Mouse (Mus musculus): ENCODE results near the gene Cox15. TPM values are rescaled to one million over a fixed set of nuclear protein-coding genes. Genes with fewer than 3 reads are reported as not detected.

Gene Cox15
- polyA plus RNA-seq, 1 experiment from 2014 or later = 5.3 TPM

DNA sequence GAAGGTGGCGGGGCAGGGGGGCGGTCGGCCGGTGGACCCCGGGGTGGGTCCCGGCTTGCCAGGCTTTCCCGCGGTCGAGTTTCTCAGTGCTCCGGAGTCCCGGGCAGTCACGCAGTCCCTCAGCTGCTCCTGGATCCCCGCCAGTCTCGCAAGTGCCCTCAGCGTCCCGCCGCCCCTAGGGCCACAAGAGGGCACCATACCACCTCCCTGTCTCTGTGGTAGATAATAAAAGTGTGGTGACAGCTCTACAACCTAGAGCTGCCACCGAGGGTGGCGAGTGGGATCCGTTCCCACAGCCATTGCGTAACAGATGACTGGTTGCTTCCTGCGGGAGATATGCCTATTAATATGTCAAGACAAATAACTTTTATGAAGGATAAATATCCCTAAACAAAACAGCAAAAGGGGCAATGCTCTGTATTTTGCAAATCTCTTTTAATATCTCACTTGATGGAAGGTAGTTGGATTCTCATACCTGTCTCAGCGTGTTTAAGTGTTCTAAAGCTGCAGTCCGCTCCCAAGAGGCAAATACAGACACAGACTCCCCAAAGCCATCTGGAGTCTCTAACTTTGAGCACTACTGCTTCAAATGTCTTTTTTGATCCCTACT, 531 bp upstream of the Cox15 start:
- H3K4me3 ChIP-seq (ENCODE audit: low read depth, low read length) = peak overlapping the region; percentile 87
- peak overlapping the region; percentile 96 for H3K27ac ChIP-seq (ENCODE audit: low read length)
- H3K4me2 ChIP-seq (ENCODE audit: low read depth, low read length) = peak overlapping the region; percentile 81
- ATAC-seq (ENCODE audit: low read depth) = peak; percentile 87
- no peaks in the 10 kb centered on the region for H3K27me3 ChIP-seq (ENCODE audit: control insufficient read depth, insufficient read depth, low read depth, low read length)
- H3K4me1 ChIP-seq (ENCODE audit: control insufficient read depth, low read depth, low read length) = peaks cover 8% of the 10 kb centered on the region
- H3K9ac ChIP-seq (ENCODE audit: low read depth, low read length) = peak overlapping the region; percentile 89
- H3K36me3 ChIP-seq (ENCODE audit: control insufficient read depth, insufficient read depth) = 0 out of 2 replicates have a peak, but pooled peaks cover 3% of the 10 kb centered on the region
- no peaks in the 10 kb centered on the region for H3K9me3 ChIP-seq (replicated peaks; ENCODE audit: control insufficient read depth, low read length)
- 2% methylated on average over 19 of the region's 24 CpGs for WGBS (ENCODE audit: insufficient replicate concordance)

DNA sequence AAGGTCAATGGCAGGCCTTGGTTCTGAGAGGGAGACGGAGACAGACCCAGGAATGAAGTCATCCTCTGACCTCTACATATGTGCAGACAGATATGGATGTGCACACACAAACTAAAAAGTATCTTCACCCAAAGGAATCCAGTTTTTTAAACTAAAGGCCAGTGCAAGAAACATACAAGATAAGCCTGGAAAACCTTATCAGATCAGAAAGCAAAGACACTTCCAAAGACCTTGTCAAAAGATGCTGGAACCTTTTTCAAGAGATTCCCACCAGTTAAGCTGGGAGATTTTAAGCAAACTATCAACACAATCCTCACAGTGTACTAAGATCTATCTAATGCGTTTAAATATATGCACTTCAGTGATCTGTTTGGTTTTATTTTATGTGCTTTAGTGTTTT, 2.8 kb downstream of the Cox15 start:
- no peak overlapping the region for H3K4me2 ChIP-seq (ENCODE audit: low read depth, low read length)
- no peak for ATAC-seq (ENCODE audit: low read depth)
- H3K9ac ChIP-seq (ENCODE audit: low read depth, low read length) = no peak overlapping the region
- no peaks in the 10 kb centered on the region for H3K9me3 ChIP-seq (replicated peaks; ENCODE audit: control insufficient read depth, low read length)
- peaks cover 8% of the 10 kb centered on the region for H3K4me1 ChIP-seq (ENCODE audit: control insufficient read depth, low read depth, low read length)
- H3K27ac ChIP-seq (ENCODE audit: low read length) = no peak overlapping the region
- H3K36me3 ChIP-seq (ENCODE audit: control insufficient read depth, insufficient read depth) = peaks cover 17% of the 10 kb centered on the region
- no peak overlapping the region for H3K4me3 ChIP-seq (ENCODE audit: low read depth, low read length)
- no peaks in the 10 kb centered on the region for H3K27me3 ChIP-seq (ENCODE audit: control insufficient read depth, insufficient read depth, low read depth, low read length)
- WGBS (ENCODE audit: insufficient replicate concordance) = 86% methylated on average over 2 of the region's 2 CpGs

DNA sequence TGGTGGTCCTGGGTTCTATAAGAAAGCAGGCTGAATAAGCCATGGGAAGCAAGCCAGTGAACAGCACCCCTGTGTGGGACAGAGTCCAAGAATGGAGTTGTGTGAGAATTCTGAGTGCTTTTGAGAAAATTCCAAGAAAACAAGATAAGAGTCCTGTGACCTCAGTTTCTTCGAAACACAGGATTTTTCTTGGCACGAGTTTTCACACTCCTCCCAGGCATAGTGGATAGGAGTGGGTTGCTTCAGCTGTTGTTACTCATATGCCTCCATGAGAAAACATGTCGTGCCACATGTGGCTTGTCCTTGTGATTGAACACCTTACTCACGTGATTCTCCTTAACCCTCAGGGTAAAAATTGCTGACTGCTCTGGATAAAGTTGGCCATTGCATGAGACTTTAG, 4.9 kb downstream of the Cox15 start:
- ATAC-seq (ENCODE audit: low read depth) = no peak
- H3K27me3 ChIP-seq (ENCODE audit: control insufficient read depth, insufficient read depth, low read depth, low read length) = no peaks in the 10 kb centered on the region
- H3K9me3 ChIP-seq (replicated peaks; ENCODE audit: control insufficient read depth, low read length) = no peaks in the 10 kb centered on the region
- no peak overlapping the region for H3K9ac ChIP-seq (ENCODE audit: low read depth, low read length)
- WGBS (ENCODE audit: insufficient replicate concordance) = 77% methylated on average over 4 of the region's 4 CpGs
- H3K27ac ChIP-seq (ENCODE audit: low read length) = no peak overlapping the region
- peaks cover 25% of the 10 kb centered on the region for H3K36me3 ChIP-seq (ENCODE audit: control insufficient read depth, insufficient read depth)
- H3K4me1 ChIP-seq (ENCODE audit: control insufficient read depth, low read depth, low read length) = peaks cover 4% of the 10 kb centered on the region
- H3K4me3 ChIP-seq (ENCODE audit: low read depth, low read length) = no peak overlapping the region
- no peak overlapping the region for H3K4me2 ChIP-seq (ENCODE audit: low read depth, low read length)

DNA sequence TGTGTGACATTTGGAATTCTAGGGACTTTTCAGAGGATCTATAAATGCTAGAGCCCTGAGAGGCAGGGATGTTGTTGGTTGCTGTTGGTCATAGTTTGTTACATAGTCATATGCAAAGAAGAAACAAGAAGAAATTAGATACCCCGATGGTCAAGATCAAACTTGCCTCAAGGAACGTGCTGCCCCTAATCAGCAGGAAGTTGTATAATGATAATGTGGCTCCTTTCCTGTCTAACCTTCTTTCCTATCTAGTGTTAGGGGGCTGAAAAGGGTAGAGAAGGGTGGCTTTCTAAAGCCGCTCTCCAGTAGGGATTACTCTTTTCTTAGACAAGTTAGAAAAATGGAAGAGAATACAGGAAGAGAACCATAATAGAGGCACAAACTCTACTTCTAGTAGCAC, 7.1 kb downstream of the Cox15 start:
- H3K9ac ChIP-seq (ENCODE audit: low read depth, low read length) = no peak overlapping the region
- H3K4me2 ChIP-seq (ENCODE audit: low read depth, low read length) = no peak overlapping the region
- no peaks in the 10 kb centered on the region for H3K4me1 ChIP-seq (ENCODE audit: control insufficient read depth, low read depth, low read length)
- no peak for ATAC-seq (ENCODE audit: low read depth)
- no peak overlapping the region for H3K27ac ChIP-seq (ENCODE audit: low read length)
- H3K9me3 ChIP-seq (replicated peaks; ENCODE audit: control insufficient read depth, low read length) = no peaks in the 10 kb centered on the region
- H3K4me3 ChIP-seq (ENCODE audit: low read depth, low read length) = no peak overlapping the region
- no peaks in the 10 kb centered on the region for H3K27me3 ChIP-seq (ENCODE audit: control insufficient read depth, insufficient read depth, low read depth, low read length)
- 43% methylated on average over 3 of the region's 3 CpGs for WGBS (ENCODE audit: insufficient replicate concordance)
- H3K36me3 ChIP-seq (ENCODE audit: control insufficient read depth, insufficient read depth) = peaks cover 35% of the 10 kb centered on the region

DNA sequence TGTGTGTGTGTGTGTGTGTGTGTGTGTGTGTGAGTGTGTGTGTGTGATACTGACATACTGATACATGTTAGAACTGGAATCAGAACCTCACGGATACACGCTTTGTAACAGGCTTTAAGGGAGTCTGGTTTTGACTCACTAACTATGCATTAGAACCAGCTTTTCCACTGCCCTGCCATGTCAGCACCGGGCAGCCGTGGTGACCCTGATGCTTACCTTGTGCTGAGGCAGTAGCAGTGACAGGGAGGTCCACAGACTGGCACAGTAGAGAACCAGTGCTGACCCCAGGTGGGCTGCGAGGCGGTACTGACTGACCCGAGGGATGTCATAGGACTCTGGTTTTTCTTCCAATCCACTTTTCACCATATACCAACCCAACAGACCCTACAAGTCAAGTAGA, 9.4 kb downstream of the Cox15 start:
- Histone ChIP-seq H3K4me1 (ENCODE audit: control insufficient read depth, low read depth, low read length) (no peaks in the 10 kb centered on the region), H3K27me3 (ENCODE audit: control insufficient read depth, insufficient read depth, low read depth, low read length) (no peaks in the 10 kb centered on the region), H3K27ac (ENCODE audit: low read length) (no peak overlapping the region), H3K4me2 (ENCODE audit: low read depth, low read length) (no peak overlapping the region), H3K36me3 (ENCODE audit: control insufficient read depth, insufficient read depth) (peaks cover 46% of the 10 kb centered on the region), H3K4me3 (ENCODE audit: low read depth, low read length) (no peak overlapping the region), H3K9me3 (replicated peaks; ENCODE audit: control insufficient read depth, low read length) (no peaks in the 10 kb centered on the region), H3K9ac (ENCODE audit: low read depth, low read length) (no peak overlapping the region)
- no peak for ATAC-seq (ENCODE audit: low read depth)
- 87% methylated on average over 7 of the region's 7 CpGs for WGBS (ENCODE audit: insufficient replicate concordance)

DNA sequence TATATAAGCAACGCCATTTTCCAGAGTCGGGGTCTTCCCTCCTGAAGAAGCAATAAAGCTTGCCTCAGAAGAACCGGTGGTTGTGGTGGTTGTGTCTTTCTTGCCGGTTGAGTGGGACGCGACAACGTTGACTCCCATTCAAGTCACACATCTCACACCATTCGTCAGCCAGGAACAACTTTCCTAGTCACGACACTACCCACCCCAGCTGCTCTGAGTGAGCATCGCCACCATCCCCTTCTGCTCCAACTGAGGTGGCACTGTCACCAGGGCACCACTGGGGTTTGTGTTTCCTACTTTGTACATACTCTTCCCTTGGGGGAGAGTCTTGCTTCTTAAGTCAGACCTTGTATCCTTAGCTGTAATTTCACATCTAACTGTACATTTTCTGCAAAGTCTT, 14.4 kb downstream of the Cox15 start:
- no peak overlapping the region for H3K4me3 ChIP-seq (ENCODE audit: low read depth, low read length)
- H3K27ac ChIP-seq (ENCODE audit: low read length) = no peak overlapping the region
- H3K27me3 ChIP-seq (ENCODE audit: control insufficient read depth, insufficient read depth, low read depth, low read length) = no peaks in the 10 kb centered on the region
- 88% methylated on average over 10 of the region's 10 CpGs for WGBS (ENCODE audit: insufficient replicate concordance)
- ATAC-seq (ENCODE audit: low read depth) = no peak
- no peak overlapping the region for H3K9ac ChIP-seq (ENCODE audit: low read depth, low read length)
- no peak overlapping the region for H3K4me2 ChIP-seq (ENCODE audit: low read depth, low read length)
- H3K4me1 ChIP-seq (ENCODE audit: control insufficient read depth, low read depth, low read length) = no peaks in the 10 kb centered on the region
- peaks cover 40% of the 10 kb centered on the region for H3K36me3 ChIP-seq (ENCODE audit: control insufficient read depth, insufficient read depth)
- H3K9me3 ChIP-seq (replicated peaks; ENCODE audit: control insufficient read depth, low read length) = no peaks in the 10 kb centered on the region

DNA sequence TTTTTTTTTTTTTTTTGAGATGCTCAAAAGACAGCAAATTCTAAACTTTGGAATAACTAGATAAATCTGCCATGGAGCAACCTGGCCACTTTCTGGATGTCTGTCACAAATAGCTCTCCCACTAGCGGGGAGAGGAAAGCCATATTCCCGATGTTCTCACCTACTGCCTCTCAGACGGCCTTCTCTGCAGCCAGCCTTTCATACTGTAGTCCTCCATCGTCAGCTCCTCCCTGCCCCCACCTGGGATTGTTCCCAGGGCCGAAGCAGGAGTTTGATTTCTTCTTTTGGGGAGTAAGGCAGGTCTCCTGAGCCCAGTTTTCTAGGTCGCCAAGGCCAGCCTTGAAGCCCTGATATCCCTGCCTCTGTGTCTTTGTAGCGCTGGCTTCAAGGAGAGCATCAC, 21.6 kb downstream of the Cox15 start:
- WGBS (ENCODE audit: insufficient replicate concordance) = 71% methylated on average over 7 of the region's 7 CpGs
- H3K36me3 ChIP-seq (ENCODE audit: control insufficient read depth, insufficient read depth) = peaks cover under 1% of the 10 kb centered on the region; the same call in 1 of the 2 replicates
- no peaks in the 10 kb centered on the region for H3K4me1 ChIP-seq (ENCODE audit: control insufficient read depth, low read depth, low read length)
- H3K4me3 ChIP-seq (ENCODE audit: low read depth, low read length) = no peak overlapping the region
- no peak overlapping the region for H3K9ac ChIP-seq (ENCODE audit: low read depth, low read length)
- no peaks in the 10 kb centered on the region for H3K27me3 ChIP-seq (ENCODE audit: control insufficient read depth, insufficient read depth, low read depth, low read length)
- no peak overlapping the region for H3K4me2 ChIP-seq (ENCODE audit: low read depth, low read length)
- H3K27ac ChIP-seq (ENCODE audit: low read length) = no peak overlapping the region
- no peak for ATAC-seq (ENCODE audit: low read depth)
- no peaks in the 10 kb centered on the region for H3K9me3 ChIP-seq (replicated peaks; ENCODE audit: control insufficient read depth, low read length)

DNA sequence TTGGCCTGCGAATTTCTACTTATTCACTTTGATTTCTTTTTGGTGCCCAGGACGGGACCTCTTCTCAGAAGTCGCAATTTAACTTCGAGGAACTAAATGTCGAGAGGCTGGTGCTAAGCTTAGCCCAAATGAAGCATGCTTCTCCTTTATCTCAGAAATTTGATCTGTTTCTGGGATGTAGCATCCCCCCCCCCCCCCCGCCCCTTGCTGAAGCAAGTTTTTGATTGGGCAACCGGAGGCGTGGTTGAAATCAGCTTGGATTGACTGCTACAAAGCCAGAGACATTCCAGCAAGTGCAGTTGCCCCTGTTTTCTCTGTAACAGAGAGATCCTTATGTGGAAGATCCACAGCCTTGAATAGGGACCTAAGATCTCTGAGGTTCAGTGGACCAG, 22.8 kb downstream of the Cox15 start:
- Histone ChIP-seq H3K27me3 (ENCODE audit: control insufficient read depth, insufficient read depth, low read depth, low read length) (no peaks in the 10 kb centered on the region), H3K4me1 (ENCODE audit: control insufficient read depth, low read depth, low read length) (no peaks in the 10 kb centered on the region), H3K27ac (ENCODE audit: low read length) (no peak overlapping the region), H3K4me3 (ENCODE audit: low read depth, low read length) (no peak overlapping the region), H3K36me3 (ENCODE audit: control insufficient read depth, insufficient read depth) (peaks cover 2% of the 10 kb centered on the region; the same call in 1 of the 2 replicates), H3K4me2 (ENCODE audit: low read depth, low read length) (no peak overlapping the region), H3K9me3 (replicated peaks; ENCODE audit: control insufficient read depth, low read length) (no peaks in the 10 kb centered on the region), H3K9ac (ENCODE audit: low read depth, low read length) (no peak overlapping the region)
- WGBS (ENCODE audit: insufficient replicate concordance) = 64% methylated on average over 8 of the region's 8 CpGs
- ATAC-seq (ENCODE audit: low read depth) = no peak

DNA sequence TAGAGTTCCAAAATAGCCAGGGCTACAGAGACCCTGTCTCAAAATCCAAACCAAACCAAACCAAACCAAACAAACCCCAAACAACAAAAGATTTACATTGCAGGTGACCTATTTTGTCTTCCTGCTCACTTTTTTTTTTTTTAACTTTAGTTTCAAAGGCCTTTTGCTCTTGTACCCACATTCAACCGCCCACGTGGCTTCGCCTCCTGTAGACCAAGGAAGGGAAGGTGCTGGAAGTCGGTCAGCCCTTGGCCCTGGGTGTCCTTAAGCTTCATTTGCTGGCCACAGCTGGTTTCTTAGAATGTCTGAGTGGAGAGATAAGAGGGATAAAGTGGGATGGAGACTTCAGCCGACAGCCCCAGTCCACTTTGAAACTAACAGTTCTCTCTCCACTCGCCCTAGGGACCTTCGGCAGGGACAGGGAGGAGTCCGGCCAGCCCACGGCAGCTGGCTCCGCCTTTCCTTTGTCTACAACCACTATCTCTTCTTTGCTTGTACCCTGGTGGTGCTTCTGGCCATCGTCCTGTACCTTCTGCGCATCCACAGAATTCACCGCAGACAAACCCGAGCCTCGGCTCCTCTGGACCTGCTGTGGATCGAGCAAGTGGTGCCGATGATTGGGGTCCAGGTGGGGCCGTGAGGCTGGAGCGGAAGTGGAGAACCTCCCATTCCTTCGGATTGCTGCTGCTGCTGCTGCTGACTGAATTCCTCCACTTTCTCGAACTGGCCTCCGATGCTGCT, 23.3 kb downstream of the Cox15 start:
- H3K36me3 ChIP-seq (ENCODE audit: control insufficient read depth, insufficient read depth) = peaks cover 2% of the 10 kb centered on the region; the same call in 1 of the 2 replicates
- peak overlapping the region; percentile 22; the same call in 1 of the 2 replicates for H3K4me2 ChIP-seq (ENCODE audit: low read depth, low read length)
- no peaks in the 10 kb centered on the region for H3K4me1 ChIP-seq (ENCODE audit: control insufficient read depth, low read depth, low read length)
- H3K4me3 ChIP-seq (ENCODE audit: low read depth, low read length) = no peak overlapping the region
- ATAC-seq (ENCODE audit: low read depth) = no peak
- no peaks in the 10 kb centered on the region for H3K27me3 ChIP-seq (ENCODE audit: control insufficient read depth, insufficient read depth, low read depth, low read length)
- 58% methylated on average over 22 of the region's 22 CpGs for WGBS (ENCODE audit: insufficient replicate concordance)
- H3K27ac ChIP-seq (ENCODE audit: low read length) = no peak overlapping the region
- no peak overlapping the region for H3K9ac ChIP-seq (ENCODE audit: low read depth, low read length)
- H3K9me3 ChIP-seq (replicated peaks; ENCODE audit: control insufficient read depth, low read length) = no peaks in the 10 kb centered on the region
